In genomic region chr16:20620751-20621190, GRCm38 (mm10) we compare ENCODE assay signal across 8 mouse cellular contexts. TPM values are rescaled to one million over a fixed set of nuclear protein-coding genes. Genes with fewer than 3 reads are reported as not detected.
DNase-seq lines count a peak whose midpoint lies in the region; ATAC-seq lines count a peak whose summit lies in the region.

No protein-coding gene starts in this region.

- peak; percentile 36 for DNase-seq in gastrocnemius, postnatal 10 days
- no peak for DNase-seq in gastrocnemius, adult 8-10 months (ENCODE audit: low spot score in 2 of 2)
- peak; percentile 37 to 40 for DNase-seq in spleen, postnatal 10 days (ENCODE audit: low spot score in 2 of 2)
- DNase-seq in spleen, postnatal 36 days (ENCODE audit: low spot score in 2 of 2), result no peak
- no peak for DNase-seq in hindbrain, embryonic 14.5 days (ENCODE audit: low spot score)
- no peak for DNase-seq in urinary bladder, adult 2 months (ENCODE audit: low spot score)
- no peak for DNase-seq in left cerebral cortex, adult 11 months (ENCODE audit: low spot score)

- H3K9ac ChIP-seq in hindbrain, embryonic 14.5 days, result peak overlapping the region; percentile 90
- peak overlapping the region; percentile 94 for H3K9ac ChIP-seq in midbrain, embryonic 16.5 days (ENCODE audit: low read depth, low read length)

- H3K36me3 ChIP-seq in hindbrain, embryonic 14.5 days (replicated peaks; ENCODE audit: control insufficient read depth, insufficient read depth), result peaks cover 19% of the 10 kb centered on the region
- H3K36me3 ChIP-seq in midbrain, embryonic 16.5 days (ENCODE audit: control insufficient read depth, insufficient read depth, low read length), result no peaks in the 10 kb centered on the region

- peak overlapping the region; percentile 94 for H3K4me2 ChIP-seq in hindbrain, embryonic 14.5 days (replicated peaks)
- peak overlapping the region; percentile 77 for H3K4me2 ChIP-seq in midbrain, embryonic 16.5 days (ENCODE audit: low read length)

- H3K27me3 ChIP-seq in hindbrain, embryonic 14.5 days (ENCODE audit: control insufficient read depth, insufficient read depth, low read length), result no peaks in the 10 kb centered on the region
- H3K27me3 ChIP-seq in midbrain, embryonic 16.5 days (ENCODE audit: control insufficient read depth, insufficient read depth, low read depth, low read length), result no peaks in the 10 kb centered on the region

- ATAC-seq in hindbrain, embryonic 14.5 days (ENCODE audit: low FRiP score), result peak; percentile 9; the same call in 1 of the 2 replicates
- peak; percentile 8 for ATAC-seq in midbrain, embryonic 16.5 days

- H3K27ac ChIP-seq in hindbrain, embryonic 14.5 days, result peak overlapping the region; percentile 95
- peak overlapping the region; percentile 96 for H3K27ac ChIP-seq in midbrain, embryonic 16.5 days (ENCODE audit: low read length)

- peak overlapping the region; percentile 80 for H3K4me3 ChIP-seq in hindbrain, embryonic 14.5 days (replicated peaks; ENCODE audit: low read length)
- H3K4me3 ChIP-seq in midbrain, embryonic 16.5 days (ENCODE audit: low read depth, low read length), result peak overlapping the region; percentile 89

- no peaks in the 10 kb centered on the region for H3K9me3 ChIP-seq in hindbrain, embryonic 14.5 days (ENCODE audit: control insufficient read depth, low read length)
- H3K9me3 ChIP-seq in midbrain, embryonic 16.5 days (replicated peaks; ENCODE audit: control insufficient read depth, low read length, poor library complexity, severe bottlenecking), result no peaks in the 10 kb centered on the region

- under 1% methylated on average over 32 of the region's 32 CpGs for WGBS in hindbrain, embryonic 14.5 days
- under 1% methylated on average over 32 of the region's 32 CpGs for WGBS in midbrain, embryonic 16.5 days

- H3K4me1 ChIP-seq in hindbrain, embryonic 14.5 days (replicated peaks; ENCODE audit: control insufficient read depth, insufficient read depth, low read length), result peaks cover 12% of the 10 kb centered on the region
- peaks cover 13% of the 10 kb centered on the region for H3K4me1 ChIP-seq in midbrain, embryonic 16.5 days (ENCODE audit: control insufficient read depth, insufficient read depth, low read length)

RNA-seq across cellular contexts. Expression of gene Camk2n2, which starts 0.3 kb away (rescaled TPM):
- 1 to 10 TPM; 2.6 to 3.0 TPM for total RNA-seq in gastrocnemius, postnatal 10 days (2021)
- 1 to 10 TPM in 1 of 4 experiments, under 1 TPM in 3; 0.41 to 1.5 (median 0.51) TPM for total RNA-seq in gastrocnemius, adult 8-10 months (2022)
- polyA plus RNA-seq in hindbrain, embryonic 14.5 days (2014; fragmentation: Nextera tagmentation; extraction: Ambion mirVana), result 61.8 and 63.8 TPM in 2 replicates
- polyA plus RNA-seq in midbrain, embryonic 16.5 days (2015; fragmentation: Nextera tagmentation; extraction: Ambion mirVana), result 34.5 and 40.1 TPM in 2 replicates
- 1.8 and 1.9 TPM in 2 replicates for polyA plus RNA-seq in urinary bladder, adult 2 months (2012; rRNA removed)

RNA-seq across cellular contexts. Expression of gene Ece2, which starts 8.9 kb away (rescaled TPM):
- total RNA-seq in gastrocnemius, postnatal 10 days (2021), result under 1 TPM in 1 of 2 experiments, not detected in 1; 0.63 TPM
- under 1 TPM in 3 of 4 experiments, not detected in 1; 0.12 to 0.40 (median 0.19) TPM for total RNA-seq in gastrocnemius, adult 8-10 months (2022)
- 10.6 and 12.1 TPM in 2 replicates for polyA plus RNA-seq in hindbrain, embryonic 14.5 days (2014; fragmentation: Nextera tagmentation; extraction: Ambion mirVana)
- 23.2 and 23.6 TPM in 2 replicates for polyA plus RNA-seq in midbrain, embryonic 16.5 days (2015; fragmentation: Nextera tagmentation; extraction: Ambion mirVana)
- 2.1 and 2.5 TPM in 2 replicates for polyA plus RNA-seq in urinary bladder, adult 2 months (2012; rRNA removed)

RNA-seq across cellular contexts. Expression of gene Alg3, which starts 9.2 kb away (rescaled TPM):
- 10 to 100 TPM; 10.6 to 11.5 TPM for total RNA-seq in gastrocnemius, postnatal 10 days (2021)
- 10 to 100 TPM; 10.1 to 13.6 (median 12.2) TPM for total RNA-seq in gastrocnemius, adult 8-10 months (2022)
- polyA plus RNA-seq in hindbrain, embryonic 14.5 days (2014; fragmentation: Nextera tagmentation; extraction: Ambion mirVana), result 44.8 and 45.3 TPM in 2 replicates
- polyA plus RNA-seq in midbrain, embryonic 16.5 days (2015; fragmentation: Nextera tagmentation; extraction: Ambion mirVana), result 39.6 and 41.6 TPM in 2 replicates
- polyA plus RNA-seq in urinary bladder, adult 2 months (2012; rRNA removed), result 12.4 and 16.1 TPM in 2 replicates

RNA-seq across cellular contexts. Expression of gene Gm49333, which starts 9.4 kb away (rescaled TPM):
- total RNA-seq in gastrocnemius, postnatal 10 days (2021), result under 1 TPM; 0.09 to 0.42 TPM
- total RNA-seq in gastrocnemius, adult 8-10 months (2022), result under 1 TPM in 1 of 4 experiments, not detected in 3; 0.09 TPM
- not detected in 2 replicates for polyA plus RNA-seq in hindbrain, embryonic 14.5 days (2014; fragmentation: Nextera tagmentation; extraction: Ambion mirVana)
- polyA plus RNA-seq in midbrain, embryonic 16.5 days (2015; fragmentation: Nextera tagmentation; extraction: Ambion mirVana), result not detected in 2 replicates
- not detected in 2 replicates for polyA plus RNA-seq in urinary bladder, adult 2 months (2012; rRNA removed)

RNA-seq across cellular contexts. Expression of gene Eef1akmt4, which starts 9.4 kb away (rescaled TPM):
- 1 to 10 TPM; 4.8 to 5.7 TPM for total RNA-seq in gastrocnemius, postnatal 10 days (2021)
- 1 to 10 TPM; 2.4 to 6.6 (median 4.4) TPM for total RNA-seq in gastrocnemius, adult 8-10 months (2022)
- polyA plus RNA-seq in hindbrain, embryonic 14.5 days (2014; fragmentation: Nextera tagmentation; extraction: Ambion mirVana), result 10.4 and 11.0 TPM in 2 replicates
- 7.8 and 7.9 TPM in 2 replicates for polyA plus RNA-seq in midbrain, embryonic 16.5 days (2015; fragmentation: Nextera tagmentation; extraction: Ambion mirVana)
- polyA plus RNA-seq in urinary bladder, adult 2 months (2012; rRNA removed), result 7.5 and 10.4 TPM in 2 replicates

Comparison
In these comparisons a context has a peak if more than half of its experiments do, and no peak if none do; other contexts are left out.
1. DNase-seq: peak in gastrocnemius, postnatal 10 days (single experiment) and spleen, postnatal 10 days (2 of 2); none in gastrocnemius, adult 8-10 months (0 of 2), spleen, postnatal 36 days (0 of 2), hindbrain, embryonic 14.5 days (single experiment), urinary bladder, adult 2 months (single experiment) and left cerebral cortex, adult 11 months (single experiment).
2. RNA of gene Camk2n2, which starts 0.3 kb away (polyA plus RNA-seq): 61.8 to 63.8 TPM in hindbrain, embryonic 14.5 days and 34.5 to 40.1 TPM in midbrain, embryonic 16.5 days; 1.8 to 1.9 TPM in urinary bladder, adult 2 months; every median in the first group is over 10 times any median in the second.